Mouse (Mus musculus): Measurements from ENCODE around the gene Id2.

Gene Id2

GRCm38 (mm10) chr12:25097052-25097209 lies at the start of gene Id2:
TSS of gene Id2 (minus strand) at chr12:25097140.
- no peak for DNase-seq (ENCODE audit: extremely low read depth, low read depth, low spot score)

DNA sequence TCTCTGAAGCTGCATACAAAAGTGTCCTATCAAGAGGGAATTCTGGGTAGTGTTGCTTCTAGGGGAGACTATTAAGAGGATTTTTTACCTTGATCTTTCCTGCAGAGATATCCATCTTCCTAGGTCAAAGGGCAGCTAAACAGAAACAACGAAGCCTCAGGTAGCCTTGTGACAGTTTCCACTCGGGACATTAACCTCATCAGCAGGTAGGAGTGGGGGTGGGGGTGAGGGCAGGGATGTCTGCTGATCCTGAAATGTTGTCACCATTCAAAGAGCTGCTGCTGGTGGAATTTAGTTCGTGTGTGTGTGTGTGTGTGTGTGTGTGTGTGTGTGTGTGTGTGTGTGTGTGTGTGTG lies 48.4 kb upstream of the Id2 start:
- no peak for DNase-seq (ENCODE audit: extremely low read depth, low read depth, low spot score)

DNA sequence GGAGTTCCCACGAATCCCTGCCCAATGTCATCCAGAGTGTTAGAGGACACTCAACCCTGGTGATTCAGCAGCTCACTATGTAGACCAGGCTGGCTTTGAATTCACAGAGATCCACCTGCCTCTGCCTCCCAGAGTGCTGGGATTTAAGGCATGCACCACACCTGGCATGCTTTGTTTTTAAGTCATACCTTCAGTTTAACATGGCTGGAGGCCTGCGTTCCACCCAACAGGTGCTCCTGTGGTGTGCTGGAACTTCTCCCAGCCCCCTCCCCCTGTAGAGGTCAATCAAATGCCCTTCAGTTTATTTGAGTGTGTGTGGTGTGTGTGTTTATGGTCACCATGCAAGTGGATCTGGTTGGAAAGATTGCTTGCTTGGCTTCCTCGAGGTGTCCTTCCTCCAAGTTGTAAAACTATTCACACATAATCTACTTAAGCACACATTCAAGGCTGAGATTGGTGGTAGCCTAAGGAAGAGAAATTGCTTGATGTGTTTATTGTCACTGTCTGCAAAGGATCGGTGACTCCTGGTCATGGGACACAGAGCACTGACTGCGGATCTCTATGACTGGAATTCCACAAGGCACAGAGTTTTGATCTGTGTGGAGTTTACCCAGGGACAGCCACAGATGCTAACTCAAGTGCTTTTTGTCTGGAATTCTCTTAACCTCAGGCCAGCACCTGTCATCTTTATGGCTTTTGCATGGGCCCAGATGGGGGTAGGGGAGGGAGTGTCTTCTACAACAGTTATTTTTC lies 47.8 kb upstream of the Id2 start:
- no peak for DNase-seq (ENCODE audit: extremely low read depth, low read depth, low spot score)

DNA sequence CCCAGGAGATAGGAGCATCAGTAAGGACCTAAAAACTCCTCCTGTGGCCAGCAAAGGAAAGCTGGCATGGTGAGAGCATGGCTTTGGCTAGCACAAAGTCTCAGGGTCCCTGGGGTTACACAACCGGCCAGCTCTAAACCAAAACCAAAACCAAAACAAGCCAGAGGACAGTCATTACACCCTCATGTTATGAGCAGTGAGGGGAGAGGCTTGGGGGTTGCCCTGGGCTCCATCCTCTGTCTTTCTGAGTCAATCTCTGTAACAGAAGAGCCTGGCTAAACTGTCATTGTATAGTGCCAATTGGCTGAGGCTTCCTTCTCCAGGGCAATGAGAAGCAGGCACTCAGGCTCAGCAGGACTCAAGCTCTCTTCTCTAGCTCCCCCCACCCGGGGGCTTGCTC lies 46.6 kb upstream of the Id2 start:
- no peak for DNase-seq (ENCODE audit: extremely low read depth, low read depth, low spot score)

DNA sequence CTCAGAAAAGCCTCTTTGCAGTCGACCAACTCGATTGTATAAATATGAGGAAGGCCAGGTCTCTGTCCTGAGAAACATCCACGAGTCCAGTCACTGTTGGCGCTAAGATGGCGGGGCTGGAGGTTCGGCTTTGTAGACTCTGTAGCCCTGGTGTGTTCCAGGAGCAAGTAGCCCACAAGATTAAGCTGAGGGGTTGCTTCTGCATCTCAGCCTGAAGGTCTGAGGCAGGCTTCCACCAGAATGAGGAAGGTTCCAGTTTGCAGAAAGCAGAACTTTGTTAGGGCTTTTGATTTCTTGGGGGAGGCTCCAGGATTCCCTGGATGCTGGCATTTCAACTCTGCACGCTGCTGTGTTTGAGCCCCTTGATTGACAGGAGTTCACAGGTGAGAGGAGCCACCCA lies 45.3 kb upstream of the Id2 start:
- no peak for DNase-seq (ENCODE audit: extremely low read depth, low read depth, low spot score)

GRCm38 (mm10) chr12:25141311-25141710 lies 44.4 kb upstream of the Id2 start:
- DNase-seq (ENCODE audit: extremely low read depth, low read depth, low spot score), result no peak

- no peak for DNase-seq (ENCODE audit: extremely low read depth, low read depth, low spot score)
Observed at GRCm38 (mm10) chr12:25140115-25140514, 43.2 kb upstream of the Id2 start.

GRCm38 (mm10) chr12:25138616-25139015 lies 41.7 kb upstream of the Id2 start:
- DNase-seq (ENCODE audit: extremely low read depth, low read depth, low spot score), result no peak

GRCm38 (mm10) chr12:25132046-25132445 lies 35.1 kb upstream of the Id2 start:
- DNase-seq (ENCODE audit: extremely low read depth, low read depth, low spot score), result no peak

GRCm38 (mm10) chr12:25127629-25128028 lies 30.7 kb upstream of the Id2 start:
- DNase-seq (ENCODE audit: extremely low read depth, low read depth, low spot score), result no peak

- DNase-seq (ENCODE audit: extremely low read depth, low read depth, low spot score), result no peak
Observed at GRCm38 (mm10) chr12:25126228-25126627, 29.3 kb upstream of the Id2 start.

- no peak for DNase-seq (ENCODE audit: extremely low read depth, low read depth, low spot score)
Observed at GRCm38 (mm10) chr12:25125239-25125776, 28.4 kb upstream of the Id2 start.

- no peak for DNase-seq (ENCODE audit: extremely low read depth, low read depth, low spot score)
Observed at GRCm38 (mm10) chr12:25124431-25125238, 27.7 kb upstream of the Id2 start.

GRCm38 (mm10) chr12:25120753-25121152 lies 23.8 kb upstream of the Id2 start:
- DNase-seq (ENCODE audit: extremely low read depth, low read depth, low spot score), result no peak

DNA sequence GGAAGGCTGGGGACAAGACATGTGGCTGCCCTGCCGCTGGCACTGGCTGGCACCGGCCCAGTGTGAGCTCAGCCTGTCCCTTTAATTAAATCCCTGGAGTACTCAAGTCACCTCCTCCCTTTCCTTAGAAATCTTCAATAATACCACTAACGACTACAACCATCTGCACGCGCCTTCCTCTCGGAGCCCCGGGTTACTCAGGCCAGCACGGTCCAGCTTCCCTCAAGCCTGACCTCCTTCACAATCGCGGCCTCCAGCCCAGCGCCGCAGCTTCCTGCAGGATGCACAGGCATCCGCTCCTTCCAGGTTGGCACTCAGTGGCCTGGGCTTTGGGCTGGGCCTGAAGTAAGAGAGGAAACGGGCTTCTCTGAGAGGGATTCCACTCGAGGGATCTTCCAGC lies 22.3 kb upstream of the Id2 start:
- DNase-seq (ENCODE audit: extremely low read depth, low read depth, low spot score), result no peak

DNA sequence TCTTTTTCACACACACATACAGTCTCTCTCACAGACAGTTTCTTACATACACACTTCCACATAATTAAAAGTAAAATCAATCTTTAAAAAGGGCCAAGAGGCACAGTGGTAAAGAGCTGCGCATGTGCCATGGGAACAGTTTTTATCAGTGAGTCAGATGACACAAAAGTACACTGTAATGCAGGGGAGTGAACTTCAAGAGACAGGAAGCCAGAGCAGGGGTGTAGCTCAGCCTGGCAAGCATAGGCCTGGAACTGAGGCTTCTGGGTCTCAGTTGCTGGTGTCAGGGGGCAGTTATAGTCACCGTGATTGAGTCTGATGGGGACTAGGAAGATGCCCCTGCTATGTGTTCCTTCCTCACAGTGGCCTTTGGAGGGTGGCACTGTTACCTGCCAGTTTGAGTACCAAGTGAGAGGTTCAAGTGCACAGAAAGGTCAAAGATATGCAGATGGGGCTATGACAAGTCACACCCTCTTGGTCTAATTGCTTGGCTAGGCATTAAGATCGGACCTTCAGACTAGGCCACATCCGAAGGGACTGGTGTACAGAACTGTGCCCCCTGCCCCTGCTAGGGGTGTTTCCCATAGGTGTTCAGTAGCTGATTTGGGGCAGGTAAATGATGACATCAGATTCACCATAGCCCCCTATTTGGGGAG lies 21.0 kb upstream of the Id2 start:
- DNase-seq (ENCODE audit: extremely low read depth, low read depth, low spot score), result no peak

- DNase-seq (ENCODE audit: extremely low read depth, low read depth, low spot score), result no peak
Observed at GRCm38 (mm10) chr12:25116126-25116525, 19.2 kb upstream of the Id2 start.

- DNase-seq (ENCODE audit: extremely low read depth, low read depth, low spot score), result no peak
Observed at GRCm38 (mm10) chr12:25114426-25114825, 17.5 kb upstream of the Id2 start.

GRCm38 (mm10) chr12:25113357-25113756 lies 16.4 kb upstream of the Id2 start:
- no peak for DNase-seq (ENCODE audit: extremely low read depth, low read depth, low spot score)

GRCm38 (mm10) chr12:25112806-25113205 lies 15.9 kb upstream of the Id2 start:
- DNase-seq (ENCODE audit: extremely low read depth, low read depth, low spot score), result no peak

- DNase-seq (ENCODE audit: extremely low read depth, low read depth, low spot score), result no peak
Observed at GRCm38 (mm10) chr12:25110682-25111078, 13.7 kb upstream of the Id2 start.

Measured in fat pad, adult 2 months (tissue).